Mouse (Mus musculus) urinary bladder, postnatal 14 days (tissue): ENCODE measurements around the gene Zfp429.
"Not testable (repeated sequence)": the region's sequence is repeated elsewhere in the genome, so short reads cannot be mapped to it uniquely, and the experiment has no call there.

ENCODE experiments used
- DNase-seq: peaks from one replicate; pipeline ENCODE4 v3.0.0; 2021; ENCODE audit warnings: low spot score

Zfp429 gene

GRCm38 (mm10) chr13:67399183-67399903, at the start of gene Zfp429:
Gene Zfp429 (minus strand): TSS chr13:67399819.
- peak; percentile 70 for DNase-seq

GRCm38 (mm10) chr13:67437095-67437494, 37.5 kb upstream of the Zfp429 start:
- not testable (repeated sequence) for DNase-seq

GRCm38 (mm10) chr13:67428116-67428515, 28.5 kb upstream of the Zfp429 start:
- no peak for DNase-seq

- DNase-seq, result not testable (repeated sequence)
Observed at GRCm38 (mm10) chr13:67425699-67426098, 26.1 kb upstream of the Zfp429 start.

GRCm38 (mm10) chr13:67422532-67422931, 22.9 kb upstream of the Zfp429 start:
- DNase-seq, result not testable (repeated sequence)

- DNase-seq, result peak; percentile 54
Observed at GRCm38 (mm10) chr13:67421207-67421857, 21.7 kb upstream of the Zfp429 start, which contains the start of gene Zfp459. Gene Zfp459 (minus strand): TSS chr13:67421418.

GRCm38 (mm10) chr13:67420558-67421206, 21.1 kb upstream of the Zfp429 start:
- DNase-seq, result no peak

- no peak for DNase-seq
Observed at GRCm38 (mm10) chr13:67416811-67417210, 17.2 kb upstream of the Zfp429 start.

GRCm38 (mm10) chr13:67415759-67416158, 16.1 kb upstream of the Zfp429 start:
- no peak for DNase-seq

GRCm38 (mm10) chr13:67413634-67414033, 14.0 kb upstream of the Zfp429 start:
- DNase-seq, result not testable (repeated sequence)

GRCm38 (mm10) chr13:67376255-67376654, 23.4 kb downstream of the Zfp429 start:
- DNase-seq, result not testable (repeated sequence)

GRCm38 (mm10) chr13:67375050-67375911, 24.3 kb downstream of the Zfp429 start, which contains the start of the genes Gm28041 and Zfp456:
Gene Gm28041 (minus strand): TSS chr13:67375733.
Gene Zfp456 (minus strand): TSS chr13:67375810.
- peak; percentile 73 for DNase-seq

- DNase-seq, result peak; percentile 92
Observed at GRCm38 (mm10) chr13:67360131-67360744, 39.4 kb downstream of the Zfp429 start, which contains the start of the genes Gm28044 and Zfp953. Gene Gm28044 (minus strand): TSS chr13:67360536. Gene Zfp953 (minus strand): TSS chr13:67360605.

GRCm38 (mm10) chr13:67351854-67352253, 47.8 kb downstream of the Zfp429 start:
- no peak for DNase-seq

GRCm38 (mm10) chr13:67343422-67343821, 56.2 kb downstream of the Zfp429 start:
- DNase-seq, result no peak
